Mouse (Mus musculus) intestine, embryonic 14.5 days (tissue): ENCODE measurements at regions not wholly inside any gene's neighbourhood (a gene's known extent, or its start where the extent isn't known, plus 50 kb on each side); places are given as distances from the start of the nearest gene placed in this dataset.

Source experiments
- ATAC-seq: fragments of 200-750 bp; cut with Nextera tagmentation; replicated peaks from 2 replicates; pipeline ENCODE4 v1.8.0; 2017; ENCODE audit warnings: low read depth, moderate number of reproducible peaks, moderate TSS enrichment, moderate library complexity; ENCODE audit not compliant: low FRiP score, low TSS enrichment
- DNase-seq: peaks from one replicate; pipeline ENCODE4 v3.0.0-alpha.2; 2018; ENCODE audit warnings: low spot score
- H3K27ac ChIP-seq: fragments of 300-500 bp; sonication (generic); 2 replicates; pipeline ENCODE4 v1.5.1; 2014; ENCODE audit warnings: low read depth, mild to moderate bottlenecking, control low read depth
- H3K27me3 ChIP-seq: fragments of 300-500 bp; sonication (generic); replicated peaks from 2 replicates; pipeline ENCODE4 v1.6.1; 2014; ENCODE audit warnings: low read length, control low read depth; ENCODE audit not compliant: control insufficient read depth, insufficient read depth
- H3K36me3 ChIP-seq: fragments of 300-500 bp; sonication (generic); 2 replicates; pipeline ENCODE4 v1.6.1; 2014; ENCODE audit warnings: low read length, control low read depth; ENCODE audit not compliant: control insufficient read depth, insufficient read depth
- H3K4me1 ChIP-seq: fragments of 300-500 bp; sonication (generic); replicated peaks from 2 replicates; pipeline ENCODE4 v1.6.1; 2014; ENCODE audit warnings: low read length, control low read depth, mixed read lengths; ENCODE audit not compliant: control insufficient read depth, insufficient read depth
- H3K4me2 ChIP-seq: fragments of 300-500 bp; sonication (generic); 2 replicates; pipeline ENCODE4 v1.6.1; 2014; ENCODE audit warnings: low read length
- H3K4me3 ChIP-seq: fragments of 300-500 bp; sonication (generic); 2 replicates; pipeline ENCODE4 v1.5.1; 2014; ENCODE audit warnings: low read depth, low read length, control low read depth, mixed read lengths
- H3K9ac ChIP-seq: fragments of 300-500 bp; sonication (generic); 2 replicates; pipeline ENCODE4 v1.6.1; 2014; ENCODE audit warnings: mild to moderate bottlenecking, low read length
- H3K9me3 ChIP-seq: fragments of 300-500 bp; sonication (generic); 2 replicates; pipeline ENCODE4 v1.6.1; 2016; ENCODE audit warnings: low read length, control low read depth; ENCODE audit not compliant: control insufficient read depth
- WGBS: fragments of 180-500 bp; shearing (Covaris S2); extraction: QIAGEN DNeasy Blood & Tissue Kit; methylation state at CpG from one replicate; pipeline ENCODE4 v1.1.7; 2014; 5-methylcytosine and 5-hydroxymethylcytosine counted together

GRCm38 (mm10) chr6:127373797-127374463 lies 72.7 kb upstream of the Parp11 start:
- Histone ChIP-seq H3K4me3 (no peak overlapping the region), H3K4me1 (peaks cover 9% of the 10 kb centered on the region), H3K27me3 (no peaks in the 10 kb centered on the region), H3K9ac (no peak overlapping the region), H3K27ac (no peak overlapping the region), H3K9me3 (no peaks in the 10 kb centered on the region), H3K36me3 (no peaks in the 10 kb centered on the region), H3K4me2 (no peak overlapping the region)
- WGBS = 85% methylated on average over 13 of the region's 13 CpGs
- ATAC-seq (no peak), DNase-seq (no peak)

DNA sequence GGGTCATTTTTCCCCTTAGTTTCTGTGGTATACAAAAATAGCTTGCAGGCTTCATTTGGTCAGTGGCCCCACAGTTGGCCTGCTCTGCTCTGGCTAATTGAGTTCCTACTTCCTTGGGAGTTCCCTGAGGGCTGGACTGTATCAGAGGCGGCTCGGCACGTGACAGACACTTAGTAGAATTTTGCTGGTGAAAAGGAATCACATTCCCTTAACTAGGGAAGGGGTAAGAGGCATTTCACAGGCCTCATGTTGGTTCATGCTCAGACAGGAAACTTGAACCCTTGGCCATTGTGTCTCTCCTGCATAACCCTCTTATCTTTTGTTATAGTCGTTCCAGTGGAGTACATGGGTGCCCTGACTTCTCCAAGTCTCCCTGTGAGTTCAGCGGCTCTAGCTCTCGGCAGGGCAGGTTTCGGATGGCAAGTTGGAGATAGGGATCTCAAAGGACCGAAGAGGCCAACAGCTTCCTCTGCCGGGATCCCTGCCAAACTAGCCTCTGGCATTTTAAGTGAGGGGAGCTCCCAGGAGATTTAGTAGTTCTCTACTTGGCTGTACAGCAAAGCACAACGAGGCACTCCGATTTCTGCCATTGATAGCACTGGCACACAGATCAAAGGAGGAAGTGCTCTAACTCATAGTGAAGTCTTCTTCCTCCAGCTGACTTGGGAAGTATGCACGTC lies 72.0 kb upstream of the Parp11 start:
- Histone ChIP-seq H3K36me3 (no peaks in the 10 kb centered on the region), H3K4me1 (peaks cover 9% of the 10 kb centered on the region), H3K27ac (no peak overlapping the region), H3K4me3 (no peak overlapping the region), H3K9me3 (no peaks in the 10 kb centered on the region), H3K4me2 (no peak overlapping the region), H3K27me3 (no peaks in the 10 kb centered on the region), H3K9ac (no peak overlapping the region)
- no peak for ATAC-seq
- no peak for DNase-seq
- WGBS = 45% methylated on average over 12 of the region's 12 CpGs

- H3K9ac ChIP-seq = no peak overlapping the region
- ATAC-seq (no peak), DNase-seq (no peak)
- no peaks in the 10 kb centered on the region for H3K27me3 ChIP-seq
- no peak overlapping the region for H3K4me2 ChIP-seq
- H3K36me3 ChIP-seq = no peaks in the 10 kb centered on the region
- 81% methylated on average over 2 of the region's 2 CpGs for WGBS
- H3K4me3 ChIP-seq = no peak overlapping the region
- H3K27ac ChIP-seq = 0 out of 2 replicates have a peak overlapping the region, but pooled peaks have one; percentile 11
- peaks cover 9% of the 10 kb centered on the region for H3K4me1 ChIP-seq
- no peaks in the 10 kb centered on the region for H3K9me3 ChIP-seq
Measured at GRCm38 (mm10) chr6:127375144-127375529, 71.5 kb upstream of the Parp11 start.

GRCm38 (mm10) chr6:127375711-127376199 lies 70.9 kb upstream of the Parp11 start:
- Histone ChIP-seq H3K36me3 (no peaks in the 10 kb centered on the region), H3K27me3 (no peaks in the 10 kb centered on the region), H3K4me3 (no peak overlapping the region), H3K9me3 (no peaks in the 10 kb centered on the region), H3K9ac (no peak overlapping the region), H3K27ac (no peak overlapping the region), H3K4me1 (peaks cover 9% of the 10 kb centered on the region), H3K4me2 (no peak overlapping the region)
- ATAC-seq (no peak), DNase-seq (no peak)
- WGBS = 26% methylated on average over 8 of the region's 8 CpGs

DNA sequence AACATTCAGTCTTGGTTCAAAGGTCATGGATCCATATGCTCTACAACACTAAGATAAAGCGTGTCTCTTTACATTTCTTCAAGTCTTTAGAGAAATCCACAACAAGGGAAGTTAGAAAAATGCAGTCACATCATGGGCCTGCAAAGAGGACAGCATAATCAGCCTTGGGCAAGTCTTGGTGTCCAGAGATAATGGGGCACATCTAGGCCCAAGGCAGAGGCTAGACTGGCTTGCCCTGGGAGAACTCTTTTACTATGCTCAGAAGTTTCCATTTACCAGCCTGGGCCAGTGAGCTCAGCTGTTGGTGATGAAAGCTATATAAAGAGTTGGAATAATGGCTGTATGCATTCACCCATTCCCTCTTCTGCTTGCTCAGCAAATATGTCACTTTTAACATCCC lies 67.9 kb upstream of the Parp11 start:
- DNase-seq = no peak
- no peak overlapping the region for H3K4me3 ChIP-seq
- no peaks in the 10 kb centered on the region for H3K9me3 ChIP-seq
- 95% methylated on average over 1 of the region's 1 CpGs for WGBS
- H3K27ac ChIP-seq = no peak overlapping the region
- H3K4me1 ChIP-seq = peaks cover 9% of the 10 kb centered on the region
- H3K36me3 ChIP-seq = no peaks in the 10 kb centered on the region
- ATAC-seq = no peak
- H3K9ac ChIP-seq = no peak overlapping the region
- no peaks in the 10 kb centered on the region for H3K27me3 ChIP-seq
- no peak overlapping the region for H3K4me2 ChIP-seq

- Histone ChIP-seq H3K9me3 (no peaks in the 10 kb centered on the region), H3K27me3 (no peaks in the 10 kb centered on the region), H3K36me3 (no peaks in the 10 kb centered on the region), H3K9ac (no peak overlapping the region), H3K4me3 (no peak overlapping the region), H3K27ac (no peak overlapping the region), H3K4me2 (no peak overlapping the region), H3K4me1 (peaks cover 9% of the 10 kb centered on the region)
- DNase-seq (no peak), ATAC-seq (no peak; the same call in 1 of the 2 replicates)
- WGBS = 11% methylated on average over 4 of the region's 4 CpGs
Measured at GRCm38 (mm10) chr6:127379511-127379910, 67.1 kb upstream of the Parp11 start.

DNA sequence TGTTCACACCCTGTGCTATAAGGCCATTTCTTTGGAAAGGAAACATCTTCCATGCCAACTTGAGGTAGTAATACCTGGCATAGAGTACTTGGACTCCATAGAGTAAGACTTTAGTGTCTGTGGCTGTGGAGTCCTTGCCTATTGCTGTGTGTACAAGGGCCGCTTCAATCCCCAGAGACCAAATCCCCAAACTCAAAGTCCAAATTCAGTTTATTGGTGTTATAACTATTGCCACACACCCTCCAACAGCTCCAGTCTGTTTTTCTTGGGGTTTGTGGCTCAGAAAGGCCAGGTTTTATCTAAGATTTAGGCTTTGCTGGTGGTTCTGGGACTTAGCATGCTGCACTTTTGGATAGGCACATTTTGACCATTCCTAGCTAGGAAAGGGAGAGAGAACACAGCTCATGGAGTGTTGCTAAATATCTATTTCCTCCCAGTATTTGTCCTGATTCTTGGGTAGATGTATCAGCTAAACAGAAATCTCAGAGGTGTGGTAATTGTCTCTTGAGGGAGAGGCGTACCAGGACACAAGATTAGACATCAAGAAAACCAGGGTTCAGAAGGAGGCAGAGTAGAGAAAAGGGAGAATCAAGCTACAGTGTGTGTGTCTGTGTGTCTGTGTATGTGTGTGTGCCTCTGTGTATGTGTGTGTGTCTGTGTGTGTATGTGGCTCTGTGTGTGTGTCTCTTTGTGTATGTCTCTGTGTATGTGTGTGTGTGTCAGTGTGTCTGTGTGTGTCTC lies 65.3 kb upstream of the Parp11 start:
- Histone ChIP-seq H3K4me2 (no peak overlapping the region), H3K27ac (no peak overlapping the region), H3K9ac (no peak overlapping the region), H3K36me3 (no peaks in the 10 kb centered on the region), H3K4me3 (no peak overlapping the region), H3K9me3 (no peaks in the 10 kb centered on the region), H3K27me3 (no peaks in the 10 kb centered on the region), H3K4me1 (0 out of 2 replicates have a peak, but pooled peaks cover 3% of the 10 kb centered on the region)
- no peak for ATAC-seq
- no peak for DNase-seq
- 74% methylated on average over 2 of the region's 2 CpGs for WGBS

GRCm38 (mm10) chr6:127391258-127392011 lies 55.2 kb upstream of the Parp11 start:
- Histone ChIP-seq H3K9me3 (no peaks in the 10 kb centered on the region), H3K36me3 (no peaks in the 10 kb centered on the region), H3K4me3 (no peak overlapping the region), H3K27ac (no peak overlapping the region), H3K9ac (no peak overlapping the region), H3K4me1 (no peaks in the 10 kb centered on the region), H3K27me3 (no peaks in the 10 kb centered on the region), H3K4me2 (no peak overlapping the region)
- no peak for DNase-seq
- ATAC-seq = no peak
- WGBS = 92% methylated on average over 15 of the region's 15 CpGs
